Mouse (Mus musculus) liver, adult 2 months (tissue): ENCODE results near the gene St5. TPM values are rescaled to one million over a fixed set of nuclear protein-coding genes. Genes with fewer than 3 reads are reported as not detected.
A peak's percentile ranks its signal among the peaks of the same experiment; 100 is the strongest.

Experiments used
- DNase-seq: peaks from one replicate; pipeline ENCODE4 v3.0.0-alpha.2; 2011; ENCODE audit warnings: low read depth, low spot score; ENCODE audit errors: extremely low read depth
- H3K27ac ChIP-seq: fragments of 200-500 bp; replicated peaks from 2 replicates; pipeline ENCODE4 v1.5.1; 2012; ENCODE audit warnings: low read depth, mild to moderate bottlenecking, control low read depth, inconsistent platforms, low read length; ENCODE audit not compliant: insufficient read depth
- H3K27me3 ChIP-seq: fragments of 200-500 bp; 2 replicates; pipeline ENCODE4 v1.6.1; 2012; ENCODE audit warnings: mild to moderate bottlenecking, moderate library complexity, low read length, inconsistent platforms; ENCODE audit not compliant: control insufficient read depth, insufficient read depth
- H3K36me3 ChIP-seq: fragments of 200-500 bp; 2 replicates; pipeline ENCODE4 v1.6.1; 2012; ENCODE audit warnings: low read length, inconsistent platforms; ENCODE audit not compliant: control insufficient read depth, insufficient read depth
- H3K4me1 ChIP-seq: fragments of 200-500 bp; 2 replicates; pipeline ENCODE4 v1.6.1; 2011; ENCODE audit warnings: low read length; ENCODE audit not compliant: control insufficient read depth, insufficient read depth
- H3K4me3 ChIP-seq: fragments of 200-500 bp; 2 replicates; pipeline ENCODE4 v1.5.1; 2011; ENCODE audit warnings: low read depth, mild to moderate bottlenecking, control low read depth, low read length, moderate library complexity; ENCODE audit not compliant: insufficient read depth
- H3K79me2 ChIP-seq: fragments of 200-500 bp; 2 replicates; pipeline ENCODE4 v1.6.1; 2012; ENCODE audit warnings: inconsistent platforms, mild to moderate bottlenecking, low read length, moderate library complexity; ENCODE audit not compliant: control insufficient read depth, insufficient read depth
- H3K9ac ChIP-seq: fragments of 200-500 bp; 2 replicates; pipeline ENCODE4 v1.6.1; 2012; ENCODE audit warnings: low read depth, mild to moderate bottlenecking, control low read depth, inconsistent platforms, low read length
- CTCF ChIP-seq: fragments of 200-500 bp; IDR thresholded peaks from 2 replicates; pipeline ENCODE4 v1.5.1; 2011; ENCODE audit warnings: low read depth, low read length, control low read depth
- POLR2A ChIP-seq: fragments of 200-500 bp; IDR thresholded peaks from 2 replicates; pipeline ENCODE4 v1.6.1; 2011; ENCODE audit warnings: low read length, control low read depth; ENCODE audit not compliant: insufficient read depth; ENCODE audit errors: extremely low read depth
- WGBS: fragments of 180-500 bp; shearing (Covaris S2); methylation state at CpG from one replicate; pipeline ENCODE4 v1.1.7; 2018; 5-methylcytosine and 5-hydroxymethylcytosine counted together
- polyA plus RNA-seq: library from polyadenylated mRNA; depleted of rRNA; stranded (reverse); fragments of >200 nt; gene quantifications from 2 replicates; pipeline ENCODE4 v1.2.3, GENCODE M21; 2012
- total RNA-seq: library from RNA; depleted of rRNA; stranded (reverse); fragments of >200 nt; gene quantifications from 2 replicates; pipeline ENCODE4 v1.2.3, GENCODE M21; 2014

St5 gene
- total and polyA plus RNA-seq, 2 experiments, result 8.3 to 36.4 TPM

DNA sequence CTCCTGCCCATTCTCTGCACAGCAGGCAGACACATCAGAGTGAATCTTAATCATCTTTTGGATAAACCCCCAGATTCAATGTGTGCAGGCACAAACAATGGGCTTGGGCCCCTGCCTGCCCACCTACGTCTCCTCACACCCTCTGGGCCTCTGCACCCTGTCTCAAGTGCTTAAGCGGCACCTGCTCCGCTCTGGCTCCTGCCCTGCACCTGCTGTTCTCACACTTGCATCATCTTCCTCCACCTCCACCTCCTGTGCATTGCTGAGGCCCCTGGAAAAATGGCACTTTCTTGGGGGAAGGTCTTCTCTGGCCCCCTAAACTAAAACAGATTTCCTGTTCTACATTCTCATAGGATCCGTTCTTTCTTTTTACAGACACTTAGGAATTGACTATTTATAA is 169.5 kb downstream of the St5 start:
- no peaks in the 10 kb centered on the region for H3K27me3 ChIP-seq
- no peaks in the 10 kb centered on the region for H3K79me2 ChIP-seq
- H3K36me3 ChIP-seq, result peaks cover 40% of the 10 kb centered on the region
- TF ChIP-seq CTCF (no peak), POLR2A (no peak)
- H3K27ac ChIP-seq, result no peak overlapping the region
- no peaks in the 10 kb centered on the region for H3K4me1 ChIP-seq
- DNase-seq, result no peak
- H3K9ac ChIP-seq, result no peak overlapping the region
- H3K4me3 ChIP-seq, result no peak overlapping the region
- WGBS, result 98% methylated on average over 4 of the region's 4 CpGs

DNA sequence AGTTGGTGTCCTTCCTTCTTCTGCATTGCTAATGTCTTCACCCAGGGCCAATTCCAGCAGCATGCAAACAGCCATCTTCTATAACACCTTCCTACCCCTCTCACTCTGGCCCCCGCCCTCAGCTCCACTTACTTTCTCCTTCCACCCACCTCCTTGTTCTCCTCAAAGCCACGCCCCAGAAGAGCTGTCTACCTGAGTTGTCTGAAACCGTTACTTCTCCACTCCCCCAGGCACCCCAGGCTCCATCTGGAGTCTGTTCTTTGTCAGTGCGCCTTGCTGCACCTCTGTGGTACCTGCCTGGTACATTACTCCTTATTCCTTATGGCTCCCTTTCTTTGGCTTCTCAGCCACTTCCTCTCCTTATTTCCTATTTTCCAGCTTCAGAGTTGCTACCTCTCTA is 170.3 kb downstream of the St5 start:
- DNase-seq, result no peak
- no peak overlapping the region for H3K27ac ChIP-seq
- no peaks in the 10 kb centered on the region for H3K4me1 ChIP-seq
- no peaks in the 10 kb centered on the region for H3K79me2 ChIP-seq
- H3K9ac ChIP-seq, result no peak overlapping the region
- TF ChIP-seq POLR2A, result no peak
- TF ChIP-seq CTCF, result no peak
- no peak overlapping the region for H3K4me3 ChIP-seq
- H3K36me3 ChIP-seq, result peaks cover 39% of the 10 kb centered on the region
- 95% methylated on average over 4 of the region's 4 CpGs for WGBS
- no peaks in the 10 kb centered on the region for H3K27me3 ChIP-seq

- H3K27me3 ChIP-seq, result no peaks in the 10 kb centered on the region
- H3K9ac ChIP-seq, result no peak overlapping the region
- 87% methylated on average over 3 of the region's 3 CpGs for WGBS
- H3K79me2 ChIP-seq, result no peaks in the 10 kb centered on the region
- H3K4me1 ChIP-seq, result no peaks in the 10 kb centered on the region
- peaks cover 38% of the 10 kb centered on the region for H3K36me3 ChIP-seq
- H3K4me3 ChIP-seq, result no peak overlapping the region
- no peak for TF ChIP-seq CTCF
- H3K27ac ChIP-seq, result no peak overlapping the region
- DNase-seq, result no peak
Observed at GRCm38 (mm10) chr7:109532691-109533090, 170.7 kb downstream of the St5 start.

DNA sequence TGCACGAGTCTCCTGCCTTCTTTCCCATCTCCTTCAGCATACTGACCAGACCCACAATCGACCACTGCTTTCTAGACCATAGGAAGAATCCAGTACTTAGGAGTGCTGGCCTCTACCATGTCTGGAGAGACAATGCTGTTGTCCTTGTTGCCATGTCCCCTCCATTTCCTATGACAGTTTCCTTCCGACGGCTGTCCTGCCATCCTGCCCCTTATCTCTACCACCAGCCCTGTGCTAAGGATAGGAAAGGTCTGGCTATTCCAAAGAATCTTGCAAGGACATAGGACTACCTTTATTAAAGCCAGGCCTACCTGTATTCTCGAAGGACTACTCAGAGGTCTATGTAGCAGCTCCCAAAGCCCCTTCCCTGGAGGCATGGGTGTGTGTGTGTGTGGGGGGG is 171.9 kb downstream of the St5 start:
- peaks cover 31% of the 10 kb centered on the region for H3K36me3 ChIP-seq
- H3K9ac ChIP-seq, result no peak overlapping the region
- peak overlapping the region; percentile 47 for H3K27ac ChIP-seq
- H3K4me1 ChIP-seq, result peaks cover 2% of the 10 kb centered on the region
- no peak for DNase-seq
- H3K4me3 ChIP-seq, result no peak overlapping the region
- 75% methylated on average over 5 of the region's 5 CpGs for WGBS
- no peak for TF ChIP-seq CTCF
- no peak for TF ChIP-seq POLR2A
- H3K79me2 ChIP-seq, result no peaks in the 10 kb centered on the region
- H3K27me3 ChIP-seq, result no peaks in the 10 kb centered on the region

- no peak for DNase-seq
- TF ChIP-seq CTCF, result no peak
- no peak for TF ChIP-seq POLR2A
- Histone ChIP-seq H3K27ac (no peak overlapping the region), H3K4me3 (no peak overlapping the region), H3K79me2 (no peaks in the 10 kb centered on the region), H3K9ac (no peak overlapping the region), H3K27me3 (no peaks in the 10 kb centered on the region), H3K36me3 (peaks cover 32% of the 10 kb centered on the region), H3K4me1 (peaks cover 16% of the 10 kb centered on the region)
- WGBS, result 87% methylated on average over 2 of the region's 2 CpGs
Observed at GRCm38 (mm10) chr7:109529741-109530140, 173.7 kb downstream of the St5 start.

GRCm38 (mm10) chr7:109528356-109528755 is 175.0 kb downstream of the St5 start:
- no peak for DNase-seq
- no peaks in the 10 kb centered on the region for H3K27me3 ChIP-seq
- no peak for TF ChIP-seq POLR2A
- TF ChIP-seq CTCF, result peak; percentile 73
- peaks cover 38% of the 10 kb centered on the region for H3K36me3 ChIP-seq
- H3K79me2 ChIP-seq, result no peaks in the 10 kb centered on the region
- no peak overlapping the region for H3K9ac ChIP-seq
- H3K4me1 ChIP-seq, result peaks cover 22% of the 10 kb centered on the region
- no peak overlapping the region for H3K27ac ChIP-seq
- whole genome bisulfite sequencing, result 62% methylated on average over 3 of the region's 3 CpGs
- no peak overlapping the region for H3K4me3 ChIP-seq
